Mouse (Mus musculus) embryo, embryonic 11.5 days (tissue): ENCODE results near the gene Igf2r.
A peak's percentile ranks its signal among the peaks of the same experiment; 100 is the strongest.

Experiments used
- DNase-seq: peaks from one replicate; pipeline ENCODE4 v3.0.0-alpha.2; 2012; ENCODE audit warnings: low read depth, low spot score

The Igf2r gene

DNA sequence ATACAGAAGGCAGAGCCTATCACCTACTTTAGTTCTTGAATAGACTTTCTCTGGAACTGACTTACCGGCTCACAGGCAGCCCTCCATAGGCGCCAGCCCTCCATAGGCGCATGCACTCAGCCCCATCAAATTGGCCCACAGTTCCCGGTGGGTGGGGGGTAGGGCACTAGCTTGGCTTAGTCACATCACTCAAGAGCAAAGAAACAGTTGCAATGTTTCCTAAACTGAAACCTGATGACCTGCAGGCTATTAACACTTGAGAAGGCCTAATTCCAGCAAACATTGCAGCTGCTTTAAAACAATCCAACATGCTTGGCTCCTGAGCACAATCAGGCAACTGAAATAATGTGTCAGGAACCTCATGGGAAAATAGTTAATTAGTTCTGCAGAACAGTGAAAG is 18.2 kb downstream of the Igf2r start:
- no peak for DNase-seq

DNA sequence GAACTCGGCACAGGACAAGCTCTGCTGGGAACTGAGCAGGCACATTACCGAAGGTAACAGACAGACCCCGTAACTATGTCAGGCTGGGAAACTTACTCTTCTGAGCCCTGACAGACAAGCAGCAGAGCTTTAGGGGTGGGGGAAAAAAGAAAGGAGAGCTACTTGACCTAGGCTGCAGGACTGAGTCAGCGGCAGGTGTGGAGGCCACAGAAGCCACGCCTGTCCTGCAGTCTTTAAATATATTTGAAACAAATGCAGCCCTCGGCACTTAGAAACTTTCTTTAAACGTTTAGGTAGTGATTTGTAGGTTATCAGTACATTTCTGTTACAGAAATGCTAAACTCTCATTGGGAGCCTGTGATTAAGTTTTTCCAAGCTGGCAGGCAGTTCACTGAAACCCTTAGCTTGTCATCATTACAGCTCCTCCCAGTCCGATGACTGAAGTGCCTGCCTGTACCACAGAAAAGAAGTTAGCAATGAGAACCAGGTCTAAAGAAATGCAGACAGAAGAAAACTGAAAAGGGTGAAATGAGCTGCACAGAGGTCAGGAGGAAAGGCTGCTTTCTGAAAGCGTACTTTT is 18.8 kb downstream of the Igf2r start:
- DNase-seq: no peak

DNA sequence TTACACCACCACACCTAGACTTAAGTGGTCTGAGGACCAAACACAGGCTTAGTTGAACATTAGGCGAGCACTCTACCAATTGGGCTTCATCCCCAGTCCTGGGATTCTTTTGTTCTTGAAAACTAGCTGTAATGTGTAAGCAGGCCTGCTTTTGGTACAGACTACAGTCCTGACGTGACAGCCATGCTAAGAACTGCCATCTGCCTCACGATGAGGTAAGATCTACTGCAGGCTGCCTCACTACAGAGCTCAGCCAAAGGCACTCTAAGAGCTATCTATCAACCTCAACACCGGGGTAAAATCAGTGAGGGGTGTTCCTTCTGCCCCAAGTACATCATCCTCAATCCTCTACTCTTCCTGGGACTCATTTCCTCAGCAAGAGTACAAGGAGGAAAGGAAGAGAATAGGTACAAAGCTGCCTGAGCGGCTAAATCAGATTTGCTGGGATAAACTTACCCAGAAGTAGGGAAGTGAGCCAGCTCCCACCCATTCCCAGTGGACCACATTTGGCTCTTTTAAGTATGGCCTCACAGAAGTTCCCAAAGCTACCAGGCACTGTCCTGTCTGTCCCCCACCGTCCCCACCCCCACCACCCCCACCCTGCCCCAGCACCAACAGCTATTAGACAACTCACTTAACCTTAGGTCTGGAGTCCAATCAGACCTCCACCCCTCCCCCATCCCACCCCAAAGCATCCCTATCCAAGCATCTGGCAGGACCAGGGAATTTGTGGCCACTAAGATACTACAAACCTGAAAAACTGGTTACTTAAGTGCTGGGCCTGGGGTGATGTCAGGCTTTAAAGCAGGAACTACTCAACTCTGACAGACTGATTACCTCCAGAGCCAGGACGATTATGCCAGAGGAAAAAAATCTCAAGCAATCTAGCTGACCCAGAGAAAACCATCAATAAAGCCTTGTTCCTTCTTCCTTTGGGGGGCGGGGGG is 19.8 kb downstream of the Igf2r start:
- no peak for DNase-seq

DNA sequence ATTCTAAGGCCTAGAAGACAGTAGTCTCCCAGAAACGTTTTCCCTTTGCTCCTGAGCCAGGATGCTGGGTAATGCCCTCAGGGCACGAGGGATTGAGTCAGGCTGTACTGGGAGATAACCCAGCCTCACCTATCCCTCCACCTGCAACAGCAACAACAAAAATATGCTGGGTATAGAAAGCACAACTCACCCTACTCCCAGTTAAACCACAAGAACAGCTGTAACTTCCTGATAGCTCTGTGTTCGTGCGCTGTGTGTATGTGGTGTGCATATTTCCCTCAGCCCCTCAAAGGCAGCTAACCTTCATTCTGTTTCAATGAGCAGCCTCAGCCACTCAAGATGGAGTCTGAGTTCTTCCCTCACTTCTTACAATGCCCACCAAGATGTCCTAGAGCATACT is 23.7 kb downstream of the Igf2r start:
- DNase-seq: no peak

DNA sequence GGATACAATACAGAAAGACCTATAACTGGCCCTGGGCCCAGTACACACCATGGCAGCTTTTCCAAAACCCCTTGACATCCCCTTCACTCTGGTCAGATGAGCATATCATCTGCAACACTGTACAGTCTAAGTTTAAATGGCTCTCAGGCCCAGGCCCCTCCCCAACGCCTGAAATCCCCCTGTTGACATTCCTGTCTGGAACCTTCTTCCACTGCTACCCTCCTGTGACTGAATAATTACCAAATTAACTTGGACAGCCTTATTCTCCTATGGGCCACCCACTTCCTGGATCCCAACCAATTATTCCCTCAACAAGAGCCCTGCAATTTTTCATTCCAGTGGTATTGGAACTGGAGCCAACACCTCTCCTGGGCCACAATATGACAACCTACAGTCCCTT is 25.4 kb downstream of the Igf2r start:
- DNase-seq: no peak

DNA sequence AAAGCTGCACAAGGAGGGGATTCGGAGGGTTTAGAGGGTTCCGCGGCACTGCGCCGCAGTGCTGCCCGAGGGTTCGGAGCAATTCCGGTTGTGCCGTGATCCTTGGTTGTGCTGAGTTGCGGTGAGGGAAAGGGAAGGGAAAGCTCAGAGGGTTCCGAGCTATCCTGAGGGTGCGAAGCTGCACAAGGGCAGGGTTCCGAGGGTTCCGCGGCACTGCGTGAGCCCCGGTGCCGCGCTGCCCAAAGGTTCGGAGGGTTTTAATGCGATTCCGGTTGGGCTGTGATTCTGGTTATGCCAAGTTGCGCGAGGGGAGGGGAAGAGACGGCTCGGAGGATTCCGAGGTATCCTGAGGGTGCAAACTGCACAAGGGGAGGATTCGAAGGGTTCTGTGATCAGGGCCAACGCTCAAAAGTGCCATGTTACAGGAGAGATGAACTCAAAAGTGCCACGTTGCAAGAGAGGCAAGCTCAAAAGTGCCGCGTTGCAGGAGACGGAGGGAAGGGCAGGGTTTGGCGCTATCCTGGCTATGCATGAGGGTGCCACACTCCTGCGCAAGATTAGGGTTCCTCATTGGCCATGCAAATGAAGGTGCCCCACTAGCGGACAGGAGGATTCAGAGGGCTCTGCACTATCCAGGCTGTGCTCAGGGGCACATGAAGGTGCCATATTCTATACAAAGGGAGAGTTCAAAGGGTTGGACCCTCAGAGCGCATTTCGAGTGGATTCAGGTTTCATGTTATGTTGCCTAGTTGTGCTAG is 27.1 kb downstream of the Igf2r start:
- DNase-seq: no peak

DNA sequence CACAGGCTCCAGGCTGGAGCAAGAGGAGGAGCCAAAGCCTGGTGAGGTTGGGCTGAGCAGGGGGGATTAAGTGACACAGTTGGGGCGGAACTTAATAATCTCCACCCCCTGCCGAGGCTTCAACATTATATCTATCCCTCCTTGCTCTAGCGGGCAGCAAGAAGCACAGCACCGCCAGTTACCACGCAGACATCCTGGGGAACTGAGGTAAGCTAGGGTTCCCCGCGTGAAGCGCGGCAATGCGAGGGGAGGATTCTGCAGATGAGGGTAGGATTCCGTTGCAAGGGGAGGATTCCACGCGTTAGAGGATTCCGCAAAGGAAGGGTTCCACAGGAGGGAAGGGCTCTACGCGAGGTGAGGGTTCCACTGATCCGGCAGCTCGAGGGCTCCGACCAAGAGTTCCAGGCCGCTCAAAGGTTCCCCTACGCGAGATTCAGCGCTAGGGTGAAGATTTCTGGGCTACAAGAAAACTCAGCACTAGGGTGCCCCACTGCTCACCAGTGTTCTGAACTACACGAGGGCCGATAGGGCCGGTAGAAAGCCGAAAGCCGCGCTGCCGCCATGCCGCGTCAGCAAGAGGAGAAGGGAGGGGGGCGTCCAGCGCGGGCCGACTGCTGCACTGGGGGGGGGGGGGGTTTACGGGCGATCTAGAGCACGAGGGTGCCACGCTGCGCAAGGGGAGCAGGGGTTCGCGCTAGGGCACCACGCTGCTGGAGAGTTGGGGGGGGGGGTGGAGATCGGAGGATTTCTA is 28.1 kb downstream of the Igf2r start:
- no peak for DNase-seq

DNA sequence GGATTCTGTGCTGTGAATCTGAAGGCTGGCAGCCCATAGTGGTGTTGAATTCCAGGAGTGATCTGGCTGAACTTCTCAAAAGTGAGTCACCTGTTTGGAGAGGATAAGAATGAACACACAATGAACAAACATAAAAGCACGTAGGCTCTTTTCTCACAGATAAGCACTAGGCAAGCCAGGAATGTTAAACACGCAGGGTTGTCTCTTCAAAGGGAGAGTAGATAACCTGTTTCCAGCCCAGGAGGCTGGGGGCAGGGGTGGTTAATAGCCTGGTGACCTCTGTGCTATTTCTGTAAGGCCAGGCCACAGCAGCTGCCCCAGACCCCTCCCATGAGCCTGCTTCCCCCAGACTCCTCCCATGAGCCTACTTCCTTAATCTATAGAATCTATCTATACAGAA is 29.1 kb downstream of the Igf2r start:
- no peak for DNase-seq

DNA sequence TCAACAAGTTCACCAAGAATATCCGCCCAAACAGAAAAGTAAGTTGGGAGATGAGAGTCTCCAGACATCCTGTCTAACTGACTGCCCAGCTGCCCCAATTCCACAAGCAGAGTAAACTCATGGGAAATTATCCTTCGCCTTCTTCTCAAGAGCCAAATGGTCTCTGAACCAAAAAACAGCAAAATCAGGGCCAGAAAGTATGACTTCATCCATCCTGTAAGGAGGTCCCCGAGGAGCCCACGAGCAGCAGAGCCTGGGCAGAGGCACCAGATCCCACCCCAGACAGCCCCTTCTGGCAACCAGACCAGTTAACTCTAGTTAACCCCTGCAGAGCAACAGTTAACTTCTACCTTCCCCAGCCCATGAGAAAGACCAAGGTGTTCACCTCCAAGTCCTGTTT is 29.9 kb downstream of the Igf2r start:
- no peak for DNase-seq

DNA sequence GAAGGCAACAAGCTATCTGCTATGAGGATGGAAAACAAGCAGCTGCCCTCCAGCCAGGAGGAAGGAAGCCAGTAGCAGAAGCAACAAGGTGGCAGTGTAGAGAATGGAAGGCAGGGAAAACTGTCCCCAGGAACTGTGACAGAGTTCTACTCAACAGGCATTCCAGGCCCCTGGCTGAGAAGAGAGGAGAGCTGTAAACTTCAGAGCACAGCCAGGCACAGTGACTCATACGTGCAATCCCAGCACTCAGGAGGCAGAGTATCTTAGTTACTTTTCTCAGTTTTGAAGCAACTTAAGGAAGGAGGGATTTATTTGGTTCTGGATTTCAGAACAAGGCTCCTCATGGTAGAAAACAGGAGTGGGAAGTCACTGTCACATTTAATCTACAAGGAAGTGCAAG is 31.5 kb downstream of the Igf2r start:
- DNase-seq: no peak

DNA sequence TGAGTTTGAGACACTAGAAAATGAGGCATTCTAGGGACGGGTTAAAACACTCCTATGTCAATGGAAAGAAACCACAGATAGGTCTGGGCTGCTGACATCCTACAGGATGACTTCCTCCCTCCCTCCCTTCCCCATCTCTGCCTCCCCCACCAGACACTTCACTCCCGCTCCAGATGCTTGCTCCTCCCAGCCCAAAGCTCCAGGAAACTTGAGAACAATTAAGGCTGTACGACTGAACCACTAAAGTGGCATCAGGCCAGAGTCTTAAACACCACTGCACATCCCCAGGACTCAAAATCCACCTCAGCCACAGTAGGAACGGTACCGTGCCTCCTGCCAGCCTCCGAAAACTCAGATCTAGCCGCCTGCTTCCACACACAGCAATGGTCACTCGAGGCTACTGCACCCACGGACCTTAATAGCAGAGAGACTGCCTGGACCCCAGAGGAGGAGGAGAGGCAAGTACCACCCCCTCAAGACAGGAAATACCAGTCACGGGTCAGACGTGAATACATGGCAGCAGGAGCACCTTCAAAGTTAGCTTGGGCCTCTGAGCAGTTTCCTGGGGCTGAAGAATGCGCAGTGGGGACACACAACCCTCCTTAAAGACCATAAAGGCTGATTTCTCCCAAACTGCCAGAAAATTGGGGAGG is 35.1 kb downstream of the Igf2r start:
- DNase-seq: no peak

DNA sequence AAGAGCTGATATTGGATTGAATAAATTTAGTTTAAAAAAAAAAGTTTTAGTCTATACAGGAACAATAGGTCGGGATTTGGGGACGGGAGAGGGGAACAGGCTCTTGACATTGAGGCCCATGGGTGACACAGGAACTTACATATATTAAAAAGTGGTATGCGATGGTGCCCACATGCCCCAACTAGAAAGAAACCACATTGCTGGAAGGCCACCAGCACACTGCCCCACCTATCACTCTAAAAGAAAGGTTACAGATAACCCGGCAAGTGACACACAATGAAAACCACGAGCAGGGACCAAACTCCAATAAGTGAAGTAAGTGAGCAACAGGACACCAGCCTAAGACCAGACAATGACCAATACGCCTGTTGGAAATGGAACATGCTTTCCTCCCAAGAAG is 36.3 kb downstream of the Igf2r start:
- no peak for DNase-seq

DNA sequence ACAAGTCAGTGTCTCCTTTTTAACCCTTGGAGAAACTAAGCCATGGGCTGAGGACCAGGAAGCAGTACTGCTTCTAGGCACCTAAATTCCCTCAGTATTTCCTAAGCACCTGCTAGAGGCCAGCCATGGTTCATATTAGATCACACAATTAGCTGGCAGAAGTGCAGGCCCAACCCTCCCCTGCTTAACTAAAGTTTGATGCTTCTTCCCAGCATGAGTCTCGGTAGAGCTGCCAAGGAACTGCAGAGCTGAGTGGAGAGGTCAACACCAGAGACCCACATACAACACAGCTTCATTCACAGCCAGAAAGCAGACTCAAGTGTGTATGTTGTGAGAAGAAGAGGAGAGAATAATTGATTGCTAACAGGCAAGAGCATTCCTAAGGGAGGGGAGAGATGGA is 40.9 kb downstream of the Igf2r start:
- no peak for DNase-seq

DNA sequence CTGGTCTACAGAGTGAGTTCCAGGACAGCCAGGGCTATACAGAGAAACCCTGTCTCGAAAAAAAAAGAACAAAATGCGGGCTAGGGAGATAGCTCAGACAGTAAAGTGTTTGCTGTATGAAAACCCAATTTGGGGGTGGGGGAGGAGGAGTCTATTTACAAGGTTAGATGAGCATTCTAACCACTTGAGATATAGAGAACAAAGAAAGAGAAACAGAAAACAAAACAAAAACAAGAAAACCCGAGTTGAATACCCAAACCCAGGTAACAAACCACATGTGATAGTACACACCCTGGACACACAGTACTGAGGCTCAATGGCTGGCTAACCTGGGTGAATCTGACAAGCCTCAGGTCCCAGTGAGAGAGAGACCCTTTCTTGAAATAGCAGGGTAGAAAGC is 41.7 kb downstream of the Igf2r start:
- DNase-seq: no peak

DNA sequence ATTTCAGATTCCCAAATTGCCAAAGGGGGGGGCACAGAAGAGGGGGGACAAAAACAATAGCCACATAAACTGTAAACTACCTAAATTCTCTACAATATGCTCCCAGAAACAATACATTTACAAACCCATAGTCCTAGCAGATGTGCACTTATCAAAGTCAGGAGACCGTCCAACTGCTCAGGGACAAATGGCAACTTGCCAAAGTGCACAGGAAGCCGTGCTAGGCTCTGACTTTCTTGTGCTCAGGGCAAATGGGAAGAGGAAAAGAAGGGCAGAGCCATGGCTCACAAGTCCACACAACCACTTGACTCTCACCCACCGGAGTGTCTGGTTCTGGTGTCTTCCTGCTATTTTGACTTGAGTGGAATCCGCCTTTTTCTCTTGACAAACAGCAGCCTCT is 43.6 kb downstream of the Igf2r start:
- no peak for DNase-seq

DNA sequence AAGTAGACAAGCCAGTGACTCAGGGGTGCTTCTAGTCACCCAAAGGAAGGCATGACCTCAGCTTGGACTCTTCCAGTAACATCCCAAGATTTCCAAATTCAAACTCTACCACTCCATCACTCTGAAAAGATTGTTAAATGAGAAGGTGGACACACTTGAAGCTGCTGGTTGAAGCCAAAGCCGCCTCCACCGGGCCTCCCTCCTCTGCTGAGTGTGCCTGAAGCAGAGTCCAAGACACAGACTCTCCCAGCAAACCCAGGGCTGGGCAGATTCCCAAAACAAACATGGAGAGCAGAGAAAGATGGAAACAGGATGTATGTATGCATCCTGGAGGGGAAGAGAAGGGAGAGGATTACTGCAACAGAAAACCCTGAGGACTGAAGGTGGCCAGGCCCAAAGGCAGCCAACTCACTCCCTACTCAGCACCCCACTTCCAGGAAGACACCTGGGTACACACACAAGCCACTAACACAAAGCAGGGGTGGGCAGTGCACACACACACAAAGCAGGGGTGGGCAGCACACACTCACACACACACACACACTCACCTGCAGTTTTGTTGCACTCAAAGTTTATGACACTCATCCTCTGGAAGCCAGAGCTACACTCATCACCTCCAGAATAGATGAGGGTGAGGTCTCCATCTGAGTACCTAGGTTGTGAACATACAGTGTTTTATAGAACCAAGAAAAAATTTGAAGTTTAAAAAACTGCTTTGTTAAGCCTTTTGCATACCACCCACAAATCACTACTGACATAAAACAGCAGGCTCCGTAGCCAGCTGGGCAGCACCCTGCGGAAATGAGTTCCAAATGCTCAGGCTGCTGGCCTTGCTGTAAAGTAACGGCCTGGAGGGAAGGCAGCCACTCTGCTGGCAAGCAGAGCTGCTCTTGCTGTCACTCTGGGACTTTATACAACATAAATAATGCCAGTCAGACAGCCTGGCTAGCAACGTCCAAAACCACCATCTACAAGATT is 44.4 kb downstream of the Igf2r start:
- DNase-seq: peak; percentile 66

DNA sequence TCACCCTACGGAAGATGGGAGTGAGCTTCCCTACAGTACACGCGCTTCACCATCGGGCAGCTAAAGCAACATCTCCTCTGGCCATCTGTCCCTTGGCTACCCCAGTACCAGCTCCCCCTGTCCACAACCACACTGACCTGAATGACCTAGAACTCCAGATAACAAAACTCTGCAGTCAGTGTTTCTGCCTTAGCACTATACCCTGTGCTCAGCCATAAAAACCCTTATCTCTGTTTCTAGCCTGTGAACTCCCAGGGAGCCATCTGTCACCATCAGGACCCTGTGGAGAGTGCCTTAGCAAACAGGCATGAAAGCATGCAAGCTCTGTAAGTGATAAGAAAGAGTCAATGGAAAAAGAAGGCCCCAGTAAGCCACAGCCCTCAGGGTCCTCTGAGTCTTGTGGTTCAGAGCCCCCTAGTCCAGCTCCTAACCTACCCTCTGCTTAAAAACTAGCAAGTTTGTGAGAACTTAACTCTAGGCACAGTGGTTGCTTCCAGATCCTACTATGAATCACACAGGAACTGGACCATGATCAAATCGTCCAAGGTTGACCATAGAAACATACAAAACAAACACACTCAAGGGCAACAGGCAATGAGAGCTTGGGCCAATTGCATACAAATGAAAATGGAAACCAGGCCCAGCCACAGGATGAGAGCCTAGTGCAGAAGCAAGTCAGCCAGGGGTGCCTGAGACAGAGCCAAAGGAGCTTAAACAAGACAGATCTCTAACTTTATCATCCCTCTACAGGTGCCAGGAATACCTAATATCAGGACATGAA is 45.3 kb downstream of the Igf2r start:
- no peak for DNase-seq

DNA sequence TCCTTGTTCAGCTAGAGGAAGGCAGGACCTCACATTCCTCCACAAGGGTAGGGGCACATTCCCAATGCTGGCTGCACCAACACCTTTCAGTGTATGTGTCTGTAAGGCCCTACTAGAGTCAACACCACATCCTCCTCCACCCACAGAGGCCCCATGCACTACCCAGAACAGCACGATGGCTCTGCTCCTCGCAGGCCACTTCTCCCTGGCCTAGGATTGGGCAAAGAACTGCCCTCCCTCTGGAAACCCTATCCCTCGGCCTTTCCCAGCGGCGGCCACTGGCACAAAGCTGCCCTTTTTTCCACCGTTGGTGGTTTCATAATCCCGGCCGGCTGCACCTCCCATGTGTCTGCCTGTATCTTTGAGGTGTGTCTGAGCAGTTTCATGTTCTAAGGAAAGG is 46.8 kb downstream of the Igf2r start:
- no peak for DNase-seq

DNA sequence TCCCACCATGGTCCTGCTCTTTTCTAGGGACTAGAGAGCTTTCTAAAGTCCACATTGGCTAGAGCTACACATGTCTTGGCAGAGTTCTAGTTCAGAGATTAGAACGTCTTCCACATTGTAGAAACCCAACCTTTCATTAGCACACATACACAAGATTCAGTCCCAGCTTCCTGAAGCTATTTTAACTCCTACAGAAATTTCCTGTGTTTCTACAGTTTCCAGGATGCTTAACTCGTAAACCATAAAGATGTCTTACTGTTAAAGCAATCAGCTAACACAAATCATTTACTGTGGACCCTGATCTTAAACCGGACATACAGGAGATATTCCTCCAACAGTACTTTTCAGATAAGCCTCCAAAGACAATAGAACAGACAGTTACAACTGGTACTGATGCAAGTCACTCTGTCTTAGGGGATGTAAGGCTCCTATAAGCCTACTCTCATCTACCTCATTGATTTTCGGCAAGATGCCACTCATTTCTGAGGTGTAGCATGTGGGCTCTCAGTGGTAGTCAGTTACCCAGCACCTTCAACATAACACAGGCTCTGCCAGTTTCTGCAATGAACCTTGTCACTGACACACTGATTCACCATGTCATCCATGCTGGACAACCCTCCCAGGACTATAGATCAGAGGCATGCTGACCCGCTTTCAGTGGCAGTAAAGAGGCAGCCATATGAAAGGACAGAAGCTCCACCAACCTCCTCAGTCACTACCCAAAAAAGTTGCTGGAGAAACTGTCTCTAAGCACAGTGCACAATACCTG is 48.2 kb downstream of the Igf2r start:
- DNase-seq: no peak
